Mouse (Mus musculus): ENCODE measurements around the gene Lrg1. TPM values are rescaled to one million over a fixed set of nuclear protein-coding genes. Genes with fewer than 3 reads are reported as not detected.

Lrg1 gene
- polyA plus RNA-seq, 1 experiment from 2014 or later: 0.25 TPM

GRCm38 (mm10) chr17:56148280-56148679 is 26.5 kb upstream of the Lrg1 start:
- peak overlapping the region; percentile 55 for H3K4me2 ChIP-seq (replicated peaks)
- H3K4me3 ChIP-seq: peak overlapping the region; percentile 21; the same call in 1 of the 2 replicates
- peaks cover 86% of the 10 kb centered on the region for H3K27me3 ChIP-seq
- ATAC-seq (ENCODE audit: low FRiP score): no peak
- no peak overlapping the region for H3K27ac ChIP-seq
- 21% methylated on average over 9 of the region's 9 CpGs for WGBS
- H3K9me3 ChIP-seq (replicated peaks): no peaks in the 10 kb centered on the region
- no peaks in the 10 kb centered on the region for H3K36me3 ChIP-seq
- peaks cover 19% of the 10 kb centered on the region for H3K4me1 ChIP-seq
- peak overlapping the region; percentile 63; the same call in 1 of the 2 replicates for H3K9ac ChIP-seq

- no peak overlapping the region for H3K27ac ChIP-seq
- WGBS: 66% methylated on average over 12 of the region's 12 CpGs
- H3K36me3 ChIP-seq: no peaks in the 10 kb centered on the region
- no peak for ATAC-seq (ENCODE audit: low FRiP score)
- H3K9ac ChIP-seq: no peak overlapping the region
- H3K4me2 ChIP-seq (replicated peaks): no peak overlapping the region
- H3K27me3 ChIP-seq: peaks cover 85% of the 10 kb centered on the region
- H3K9me3 ChIP-seq (replicated peaks): no peaks in the 10 kb centered on the region
- peaks cover 25% of the 10 kb centered on the region for H3K4me1 ChIP-seq
- H3K4me3 ChIP-seq: no peak overlapping the region
Measured at GRCm38 (mm10) chr17:56147420-56147819, 25.6 kb upstream of the Lrg1 start.

- WGBS: 23% methylated on average over 9 of the region's 9 CpGs
- H3K4me1 ChIP-seq: peaks cover 38% of the 10 kb centered on the region
- peaks cover 85% of the 10 kb centered on the region for H3K27me3 ChIP-seq
- no peak overlapping the region for H3K27ac ChIP-seq
- no peak for ATAC-seq (ENCODE audit: low FRiP score)
- H3K4me3 ChIP-seq: no peak overlapping the region
- no peak overlapping the region for H3K4me2 ChIP-seq (replicated peaks)
- H3K36me3 ChIP-seq: no peaks in the 10 kb centered on the region
- no peaks in the 10 kb centered on the region for H3K9me3 ChIP-seq (replicated peaks)
- H3K9ac ChIP-seq: no peak overlapping the region
Measured at GRCm38 (mm10) chr17:56146131-56146530, 24.3 kb upstream of the Lrg1 start.

GRCm38 (mm10) chr17:56144546-56144945 is 22.7 kb upstream of the Lrg1 start:
- Histone ChIP-seq H3K4me1 (peaks cover 45% of the 10 kb centered on the region), H3K4me3 (no peak overlapping the region), H3K36me3 (no peaks in the 10 kb centered on the region), H3K27ac (no peak overlapping the region), H3K27me3 (peaks cover 84% of the 10 kb centered on the region), H3K4me2 (replicated peaks) (no peak overlapping the region), H3K9me3 (replicated peaks) (no peaks in the 10 kb centered on the region), H3K9ac (no peak overlapping the region)
- no peak for ATAC-seq (ENCODE audit: low FRiP score)
- WGBS: 75% methylated on average over 9 of the region's 9 CpGs

- peak overlapping the region; percentile 57 for H3K9ac ChIP-seq
- ATAC-seq (ENCODE audit: low FRiP score): peak; percentile 63
- H3K27ac ChIP-seq: peak overlapping the region; percentile 19; the same call in 1 of the 2 replicates
- H3K4me2 ChIP-seq (replicated peaks): peak overlapping the region; percentile 59
- WGBS: under 1% methylated on average over 38 of the region's 47 CpGs
- H3K27me3 ChIP-seq: peaks cover 83% of the 10 kb centered on the region
- no peaks in the 10 kb centered on the region for H3K9me3 ChIP-seq (replicated peaks)
- peaks cover 56% of the 10 kb centered on the region for H3K4me1 ChIP-seq
- H3K4me3 ChIP-seq: peak overlapping the region; percentile 36
- no peaks in the 10 kb centered on the region for H3K36me3 ChIP-seq
Measured at GRCm38 (mm10) chr17:56141702-56142605, 20.2 kb upstream of the Lrg1 start.

GRCm38 (mm10) chr17:56139858-56140595 is 18.2 kb upstream of the Lrg1 start, which contains the start of gene Sema6b:
Gene Sema6b (minus strand): TSS chr17:56140343.
- peak; percentile 38 for ATAC-seq (ENCODE audit: low FRiP score)
- H3K27me3 ChIP-seq: peaks cover 75% of the 10 kb centered on the region
- 1% methylated on average over 58 of the region's 79 CpGs for WGBS
- peak within 1 kb of the TSS; percentile 82 for H3K9ac ChIP-seq
- H3K9me3 ChIP-seq (replicated peaks): no peaks in the 10 kb centered on the region
- H3K27ac ChIP-seq: peak within 1 kb of the TSS; percentile 83
- peak within 1 kb of the TSS; percentile 83 for H3K4me3 ChIP-seq
- H3K4me2 ChIP-seq (replicated peaks): peak within 1 kb of the TSS; percentile 92
- no peaks in the 10 kb centered on the region for H3K36me3 ChIP-seq
- H3K4me1 ChIP-seq: peaks cover 58% of the 10 kb centered on the region

GRCm38 (mm10) chr17:56139355-56139754 is 17.6 kb upstream of the Lrg1 start:
- Histone ChIP-seq H3K4me1 (peaks cover 65% of the 10 kb centered on the region), H3K9me3 (replicated peaks) (no peaks in the 10 kb centered on the region), H3K9ac (peak overlapping the region; percentile 82), H3K4me2 (replicated peaks) (peak overlapping the region; percentile 92), H3K27ac (no peak overlapping the region), H3K36me3 (no peaks in the 10 kb centered on the region), H3K4me3 (peak overlapping the region; percentile 83), H3K27me3 (peaks cover 70% of the 10 kb centered on the region)
- WGBS: 4% methylated on average over 17 of the region's 21 CpGs
- peak; percentile 7; the same call in 1 of the 2 replicates for ATAC-seq (ENCODE audit: low FRiP score)

- Histone ChIP-seq H3K4me1 (peaks cover 71% of the 10 kb centered on the region), H3K27ac (no peak overlapping the region), H3K36me3 (no peaks in the 10 kb centered on the region), H3K4me2 (replicated peaks) (peak overlapping the region; percentile 92), H3K4me3 (peak overlapping the region; percentile 83), H3K27me3 (peaks cover 60% of the 10 kb centered on the region), H3K9ac (peak overlapping the region; percentile 82; the same call in 1 of the 2 replicates), H3K9me3 (replicated peaks) (no peaks in the 10 kb centered on the region)
- 15% methylated on average over 25 of the region's 25 CpGs for WGBS
- ATAC-seq (ENCODE audit: low FRiP score): no peak
Measured at GRCm38 (mm10) chr17:56137839-56138613, 16.2 kb upstream of the Lrg1 start.

- Histone ChIP-seq H3K27me3 (peaks cover 52% of the 10 kb centered on the region), H3K4me2 (replicated peaks) (no peak overlapping the region), H3K36me3 (no peaks in the 10 kb centered on the region), H3K4me1 (peaks cover 56% of the 10 kb centered on the region), H3K4me3 (no peak overlapping the region), H3K9me3 (replicated peaks) (no peaks in the 10 kb centered on the region), H3K27ac (no peak overlapping the region), H3K9ac (no peak overlapping the region)
- WGBS: 81% methylated on average over 7 of the region's 7 CpGs
- ATAC-seq (ENCODE audit: low FRiP score): no peak
Measured at GRCm38 (mm10) chr17:56136558-56136957, 14.8 kb upstream of the Lrg1 start.

- peaks cover 5% of the 10 kb centered on the region for H3K36me3 ChIP-seq
- WGBS: 3% methylated on average over 27 of the region's 27 CpGs
- peak overlapping the region; percentile 14 for H3K4me3 ChIP-seq
- peak overlapping the region; percentile 48 for H3K4me2 ChIP-seq (replicated peaks)
- no peaks in the 10 kb centered on the region for H3K9me3 ChIP-seq (replicated peaks)
- peaks cover 33% of the 10 kb centered on the region for H3K27me3 ChIP-seq
- ATAC-seq (ENCODE audit: low FRiP score): no peak
- no peak overlapping the region for H3K9ac ChIP-seq
- no peak overlapping the region for H3K27ac ChIP-seq
- peaks cover 45% of the 10 kb centered on the region for H3K4me1 ChIP-seq
Measured at GRCm38 (mm10) chr17:56134463-56134971, 12.7 kb upstream of the Lrg1 start.

GRCm38 (mm10) chr17:56133457-56134363 is 11.9 kb upstream of the Lrg1 start:
- Histone ChIP-seq H3K27me3 (peaks cover 25% of the 10 kb centered on the region), H3K4me3 (no peak overlapping the region), H3K4me1 (peaks cover 37% of the 10 kb centered on the region), H3K27ac (no peak overlapping the region), H3K36me3 (peaks cover 11% of the 10 kb centered on the region), H3K9ac (no peak overlapping the region), H3K9me3 (replicated peaks) (no peaks in the 10 kb centered on the region), H3K4me2 (replicated peaks) (peak overlapping the region; percentile 48)
- WGBS: 27% methylated on average over 16 of the region's 21 CpGs
- ATAC-seq (ENCODE audit: low FRiP score): 0 out of 2 replicates have a peak, but pooled peaks have one; percentile 21
